Mouse (Mus musculus) embryonic facial prominence, embryonic 11.5 days (tissue): ENCODE measurements around the gene Svs5. TPM values are rescaled to one million over a fixed set of nuclear protein-coding genes. Genes with fewer than 3 reads are reported as not detected.

Experiments used
- microRNA-seq: library from miRNA; unstranded; fragments of <30 nt; microRNA quantifications from one replicate; pipeline ENCODE4, GENCODE M21; 2016; ENCODE audit warnings: borderline number of aligned reads
- polyA plus RNA-seq: library from polyadenylated mRNA; unstranded; fragments of >200 nt; fragmentation: Nextera tagmentation; extraction: Ambion mirVana; gene quantifications from 2 replicates; pipeline ENCODE4 v1.2.1, GENCODE M21; 2014

The Svs5 gene
- polyA plus RNA-seq, 1 experiment from 2014 or later = not detected

Small RNA genes within 50 kb of the gene (microRNA-seq; reads per million reads assigned to microRNA genes)
- gene Mir7678 = not detected

Other genes with a start within 250 kb of the Svs5 start
- 0.07 and 0.20 TPM in 2 replicates for gene Kcns1, start 161.6 kb upstream of the Svs5 start, polyA plus RNA-seq
- gene Wfdc5, start 150.0 kb upstream of the Svs5 start, polyA plus RNA-seq = not detected in 2 replicates
- not detected in 2 replicates for gene Wfdc12, start 142.1 kb upstream of the Svs5 start, polyA plus RNA-seq
- not detected in 2 replicates for gene Wfdc15a, start 132.6 kb upstream of the Svs5 start, polyA plus RNA-seq
- not detected in 2 replicates for gene Wfdc15b, start 111.1 kb upstream of the Svs5 start, polyA plus RNA-seq
- gene Svs2, start 94.3 kb upstream of the Svs5 start, polyA plus RNA-seq = not detected in 2 replicates
- not detected in 2 replicates for gene Svs3b, start 76.1 kb upstream of the Svs5 start, polyA plus RNA-seq
- gene Svs4, start 54.3 kb upstream of the Svs5 start, polyA plus RNA-seq = not detected in 2 replicates
- not detected in 2 replicates for gene Svs3a, start 43.5 kb upstream of the Svs5 start, polyA plus RNA-seq
- not detected in 2 replicates for gene Svs6, start 16.0 kb upstream of the Svs5 start, polyA plus RNA-seq
- 0.32 and 0.79 TPM in 2 replicates for gene Slpi, start 56.4 kb downstream of the Svs5 start, polyA plus RNA-seq
- not detected in 2 replicates for gene Rbpjl, start 70.4 kb downstream of the Svs5 start, polyA plus RNA-seq
- gene Matn4, start 72.4 kb downstream of the Svs5 start, polyA plus RNA-seq = 1.2 and 1.3 TPM in 2 replicates
- gene Sdc4, start 111.1 kb downstream of the Svs5 start, polyA plus RNA-seq = 19.2 and 24.1 TPM in 2 replicates
- gene Sys1, start 124.2 kb downstream of the Svs5 start, polyA plus RNA-seq = 53.3 and 58.3 TPM in 2 replicates
- 2.6 and 4.3 TPM in 2 replicates for gene Gm20458, start 128.2 kb downstream of the Svs5 start, polyA plus RNA-seq
- not detected in 2 replicates for gene Trp53tg5, start 141.0 kb downstream of the Svs5 start, polyA plus RNA-seq
- 1.6 and 4.2 TPM in 2 replicates for gene Dbndd2, start 153.4 kb downstream of the Svs5 start, polyA plus RNA-seq
- gene Pigt, start 164.8 kb downstream of the Svs5 start, polyA plus RNA-seq = 38.4 and 43.3 TPM in 2 replicates
- gene Wfdc2, start 229.7 kb downstream of the Svs5 start, polyA plus RNA-seq = 47.1 and 52.2 TPM in 2 replicates
- not detected in 2 replicates for gene Spint3, start 240.7 kb downstream of the Svs5 start, polyA plus RNA-seq